Mouse (Mus musculus) liver, embryonic 15.5 days (tissue): ENCODE measurements around the gene Slc35a3. TPM values are rescaled to one million over a fixed set of nuclear protein-coding genes. Genes with fewer than 3 reads are reported as not detected.

Experiments used
- ATAC-seq: fragments of 200-750 bp; cut with Nextera tagmentation; 2 replicates; pipeline ENCODE4 v1.8.0; 2017; ENCODE audit warnings: moderate number of reproducible peaks, mild to moderate bottlenecking, moderate library complexity; ENCODE audit not compliant: insufficient read depth
- H3K27ac ChIP-seq: fragments of 300-500 bp; sonication (generic); replicated peaks from 2 replicates; pipeline ENCODE4 v1.5.1; 2015; ENCODE audit warnings: mild to moderate bottlenecking, inconsistent platforms
- H3K27me3 ChIP-seq: fragments of 300-500 bp; sonication (generic); 2 replicates; pipeline ENCODE4 v1.6.1; 2015; ENCODE audit warnings: mild to moderate bottlenecking, inconsistent platforms
- H3K36me3 ChIP-seq: fragments of 300-500 bp; sonication (generic); replicated peaks from 2 replicates; pipeline ENCODE4 v1.6.1; 2015; ENCODE audit warnings: moderate library complexity, mild to moderate bottlenecking, inconsistent platforms
- H3K4me1 ChIP-seq: fragments of 300-500 bp; sonication (generic); replicated peaks from 2 replicates; pipeline ENCODE4 v1.6.1; 2015; ENCODE audit warnings: inconsistent platforms
- H3K4me2 ChIP-seq: fragments of 300-500 bp; sonication (generic); 2 replicates; pipeline ENCODE4 v1.6.1; 2015; ENCODE audit warnings: moderate library complexity, mild to moderate bottlenecking, inconsistent platforms
- H3K4me3 ChIP-seq: fragments of 300-500 bp; sonication (generic); replicated peaks from 2 replicates; pipeline ENCODE4 v1.5.1; 2015; ENCODE audit warnings: mild to moderate bottlenecking, inconsistent platforms
- H3K9ac ChIP-seq: fragments of 300-500 bp; sonication (generic); 2 replicates; pipeline ENCODE4 v1.6.1; 2015; ENCODE audit warnings: moderate library complexity, mild to moderate bottlenecking, inconsistent platforms
- H3K9me3 ChIP-seq: fragments of 300-500 bp; sonication (generic); replicated peaks from 2 replicates; pipeline ENCODE4 v1.6.1; 2016; ENCODE audit warnings: inconsistent platforms
- WGBS: fragments of 180-500 bp; shearing (Covaris S2); methylation state at CpG from one replicate; pipeline ENCODE4 v1.1.7; 2015; ENCODE audit warnings: mixed read lengths; ENCODE audit not compliant: insufficient replicate concordance; 5-methylcytosine and 5-hydroxymethylcytosine counted together
- polyA plus RNA-seq: library from polyadenylated mRNA; unstranded; fragments of >200 nt; fragmentation: Nextera tagmentation; extraction: Ambion mirVana; gene quantifications from 2 replicates; pipeline ENCODE4 v1.2.1, GENCODE M21; 2015

Gene Slc35a3
- polyA plus RNA-seq, 1 experiment from 2014 or later: 8.4 TPM

DNA sequence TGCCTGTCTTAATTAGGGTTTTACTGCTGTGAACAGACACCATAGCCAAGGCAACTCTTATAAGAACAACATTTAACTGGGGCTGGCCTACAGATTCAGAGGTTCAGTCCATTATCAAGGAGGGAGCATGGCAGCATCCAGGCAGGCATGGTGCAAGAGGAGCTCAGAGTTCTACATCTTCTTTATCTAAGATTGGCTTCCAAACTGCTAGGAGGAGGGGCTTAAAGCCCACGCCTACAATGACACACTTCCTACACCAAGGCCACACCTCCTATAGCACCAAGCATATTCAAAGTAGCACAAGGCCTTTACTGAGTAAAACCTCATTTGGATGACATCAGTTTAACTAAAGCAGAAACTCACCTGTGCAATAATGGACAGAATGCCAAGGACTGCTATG is 72.6 kb downstream of the Slc35a3 start:
- ATAC-seq: peak; percentile 66; the same call in 1 of the 2 replicates
- Histone ChIP-seq H3K4me2 (no peak overlapping the region), H3K36me3 (peaks cover 91% of the 10 kb centered on the region), H3K9ac (no peak overlapping the region), H3K27me3 (no peaks in the 10 kb centered on the region), H3K4me1 (0 out of 2 replicates have a peak, but pooled peaks cover 8% of the 10 kb centered on the region), H3K9me3 (no peaks in the 10 kb centered on the region), H3K4me3 (no peak overlapping the region), H3K27ac (no peak overlapping the region)
- 39% methylated on average over 1 of the region's 1 CpGs for WGBS

DNA sequence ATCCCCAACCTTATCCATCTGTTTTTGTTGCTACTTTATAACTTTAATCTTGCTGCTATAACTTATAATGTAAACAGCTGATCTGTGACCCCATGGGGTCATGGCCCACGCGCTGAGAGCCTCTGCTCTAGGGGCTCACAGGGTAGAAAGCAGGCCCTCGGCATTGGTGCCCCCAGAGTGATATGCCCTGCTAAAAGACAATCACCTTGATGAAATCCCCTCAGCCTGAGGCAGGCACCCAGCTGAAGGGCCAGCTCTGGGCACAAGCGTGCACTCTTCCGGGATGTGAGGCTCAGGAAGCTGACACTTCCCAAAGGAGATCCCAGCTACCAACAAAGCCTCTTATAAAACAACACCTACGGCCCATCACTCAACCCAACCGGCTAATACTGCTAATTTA is 74.1 kb downstream of the Slc35a3 start:
- H3K4me1 ChIP-seq: 0 out of 2 replicates have a peak, but pooled peaks cover 8% of the 10 kb centered on the region
- no peak overlapping the region for H3K4me3 ChIP-seq
- no peaks in the 10 kb centered on the region for H3K27me3 ChIP-seq
- no peak for ATAC-seq
- H3K9ac ChIP-seq: no peak overlapping the region
- H3K36me3 ChIP-seq: peaks cover 94% of the 10 kb centered on the region
- H3K27ac ChIP-seq: no peak overlapping the region
- H3K9me3 ChIP-seq: no peaks in the 10 kb centered on the region
- no peak overlapping the region for H3K4me2 ChIP-seq
- WGBS: 88% methylated on average over 7 of the region's 7 CpGs

DNA sequence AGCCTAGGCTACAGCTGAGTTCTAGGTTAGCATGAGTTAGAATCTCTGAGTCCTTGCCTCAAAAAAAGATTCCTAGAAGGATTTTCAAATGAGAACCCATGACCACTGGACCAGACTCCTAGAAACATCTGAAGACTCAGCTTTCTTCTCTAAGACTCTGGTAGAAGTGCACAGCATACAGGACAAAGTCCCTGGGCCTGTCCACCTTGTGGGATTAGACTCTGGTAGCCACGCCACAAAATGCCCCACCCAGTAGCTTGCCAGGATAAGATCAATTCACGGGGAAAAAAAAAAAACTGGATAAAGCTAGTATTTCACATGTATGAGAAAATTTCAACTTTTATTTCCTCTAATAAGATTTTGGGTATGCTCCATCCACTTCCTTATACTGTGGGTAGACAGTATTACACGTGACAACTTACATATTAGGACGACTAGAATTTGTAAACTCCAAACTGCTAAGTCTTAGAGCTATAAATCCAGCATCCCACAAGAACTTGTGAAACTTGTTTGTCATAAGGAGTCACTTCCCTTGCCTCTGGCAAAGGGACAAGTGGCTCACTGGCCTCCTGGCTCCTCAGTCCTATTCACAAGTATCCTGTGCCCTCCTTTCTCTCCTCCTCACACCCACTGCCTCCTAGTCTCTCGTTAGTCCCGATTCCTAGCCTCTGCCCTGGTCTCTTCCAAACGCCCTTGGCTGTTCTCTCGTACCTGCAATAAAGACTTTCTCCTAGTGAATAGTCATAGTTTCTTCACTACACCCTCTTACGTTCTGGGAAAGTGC is 74.7 kb downstream of the Slc35a3 start:
- H3K36me3 ChIP-seq: peaks cover 92% of the 10 kb centered on the region
- H3K4me2 ChIP-seq: no peak overlapping the region
- WGBS: 76% methylated on average over 9 of the region's 9 CpGs
- H3K4me3 ChIP-seq: no peak overlapping the region
- H3K9me3 ChIP-seq: no peaks in the 10 kb centered on the region
- no peak overlapping the region for H3K9ac ChIP-seq
- no peaks in the 10 kb centered on the region for H3K27me3 ChIP-seq
- no peak for ATAC-seq
- H3K27ac ChIP-seq: no peak overlapping the region
- 0 out of 2 replicates have a peak, but pooled peaks cover 8% of the 10 kb centered on the region for H3K4me1 ChIP-seq

DNA sequence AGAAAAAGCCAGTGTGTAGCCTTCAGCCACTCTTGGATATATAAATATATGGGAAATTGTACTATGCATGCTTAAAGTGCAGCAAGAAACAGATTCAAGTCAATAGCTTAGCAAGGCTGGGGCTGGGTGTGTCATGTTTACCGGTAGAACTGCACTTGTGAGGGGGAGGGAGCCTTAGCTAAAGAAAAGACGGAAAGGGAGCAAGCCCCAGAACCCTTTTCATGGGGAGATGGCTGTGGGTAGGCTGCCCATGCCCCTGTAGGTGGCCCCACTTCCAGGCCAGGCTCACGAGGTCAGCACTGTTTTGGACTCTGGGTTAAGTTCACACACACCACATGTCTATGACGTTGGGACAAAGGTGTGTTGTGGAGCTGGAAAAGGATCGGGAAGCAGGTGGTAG is 76.8 kb downstream of the Slc35a3 start:
- Histone ChIP-seq H3K9ac (no peak overlapping the region), H3K4me1 (0 out of 2 replicates have a peak, but pooled peaks cover 4% of the 10 kb centered on the region), H3K4me2 (no peak overlapping the region), H3K27ac (no peak overlapping the region), H3K9me3 (no peaks in the 10 kb centered on the region), H3K27me3 (no peaks in the 10 kb centered on the region), H3K4me3 (no peak overlapping the region), H3K36me3 (peaks cover 92% of the 10 kb centered on the region)
- WGBS: 70% methylated on average over 5 of the region's 5 CpGs
- ATAC-seq: no peak

DNA sequence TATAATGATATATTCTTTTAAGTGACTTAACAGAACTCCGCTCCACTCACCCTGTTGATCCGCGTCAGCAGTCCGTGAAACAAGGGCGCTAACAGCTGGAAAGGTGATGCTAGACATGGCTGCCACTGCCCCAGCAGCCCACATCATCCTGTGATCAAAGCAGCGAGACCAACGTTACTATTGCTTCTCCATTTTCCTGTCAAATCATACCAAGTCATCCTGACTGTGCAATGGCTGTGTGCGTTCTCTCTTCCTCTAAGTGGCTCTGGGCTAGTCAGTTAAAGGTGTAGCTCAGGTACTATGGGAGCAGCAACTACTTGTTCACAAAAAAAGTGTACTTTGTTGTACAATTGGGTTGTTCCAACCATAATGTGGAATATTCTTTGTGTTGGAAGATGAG is 77.8 kb downstream of the Slc35a3 start:
- ATAC-seq: 0 out of 2 replicates have a peak, but pooled peaks have one; percentile 12
- H3K9me3 ChIP-seq: no peaks in the 10 kb centered on the region
- no peak overlapping the region for H3K4me2 ChIP-seq
- no peak overlapping the region for H3K4me3 ChIP-seq
- H3K27ac ChIP-seq: no peak overlapping the region
- no peak overlapping the region for H3K9ac ChIP-seq
- WGBS: 78% methylated on average over 8 of the region's 8 CpGs
- 0 out of 2 replicates have a peak, but pooled peaks cover under 1% of the 10 kb centered on the region for H3K4me1 ChIP-seq
- H3K36me3 ChIP-seq: peaks cover 92% of the 10 kb centered on the region
- H3K27me3 ChIP-seq: no peaks in the 10 kb centered on the region

DNA sequence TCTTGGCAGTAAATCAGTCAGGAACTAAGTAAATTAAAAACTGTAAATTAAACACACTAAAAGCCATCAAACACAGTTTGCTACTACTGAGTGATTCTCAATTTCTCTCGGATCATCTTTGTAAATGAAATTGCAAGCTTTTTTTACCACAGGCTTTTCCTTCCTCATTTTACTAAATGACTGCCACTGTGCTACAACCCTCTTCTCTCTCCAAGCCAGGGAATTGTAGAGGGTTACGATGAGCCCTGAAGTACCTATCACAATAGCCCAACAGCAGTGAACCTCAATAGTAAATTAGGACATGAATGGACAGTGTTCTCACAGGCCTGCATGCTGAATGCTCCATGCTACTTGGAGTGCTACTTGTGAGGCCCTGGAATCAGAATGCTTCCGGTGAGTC is 78.5 kb downstream of the Slc35a3 start:
- H3K4me3 ChIP-seq: no peak overlapping the region
- 65% methylated on average over 3 of the region's 3 CpGs for WGBS
- H3K36me3 ChIP-seq: peaks cover 90% of the 10 kb centered on the region
- no peaks in the 10 kb centered on the region for H3K27me3 ChIP-seq
- no peak overlapping the region for H3K9ac ChIP-seq
- H3K9me3 ChIP-seq: no peaks in the 10 kb centered on the region
- no peaks in the 10 kb centered on the region for H3K4me1 ChIP-seq
- peak overlapping the region; percentile 31; the same call in 1 of the 2 replicates for H3K27ac ChIP-seq
- ATAC-seq: no peak
- H3K4me2 ChIP-seq: no peak overlapping the region

DNA sequence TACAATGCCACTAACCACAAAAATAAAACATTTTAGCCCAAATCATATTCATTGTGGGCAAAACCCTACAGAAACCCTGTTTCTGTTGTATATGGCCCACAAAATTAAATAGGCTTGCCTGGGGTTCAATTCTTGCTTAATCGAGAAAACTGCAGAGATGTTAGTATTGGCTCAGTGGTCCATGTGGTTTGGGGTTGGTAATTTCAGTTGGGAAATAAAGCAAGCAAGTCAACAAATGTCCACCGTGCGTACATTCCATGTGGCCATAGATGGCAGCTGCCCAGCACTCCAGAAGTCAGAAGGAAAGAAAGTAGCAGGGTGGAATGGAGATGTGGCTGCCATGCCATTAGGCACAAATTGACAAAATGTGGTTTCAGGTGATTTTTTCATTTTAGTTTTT is 79.7 kb downstream of the Slc35a3 start:
- H3K4me1 ChIP-seq: no peaks in the 10 kb centered on the region

DNA sequence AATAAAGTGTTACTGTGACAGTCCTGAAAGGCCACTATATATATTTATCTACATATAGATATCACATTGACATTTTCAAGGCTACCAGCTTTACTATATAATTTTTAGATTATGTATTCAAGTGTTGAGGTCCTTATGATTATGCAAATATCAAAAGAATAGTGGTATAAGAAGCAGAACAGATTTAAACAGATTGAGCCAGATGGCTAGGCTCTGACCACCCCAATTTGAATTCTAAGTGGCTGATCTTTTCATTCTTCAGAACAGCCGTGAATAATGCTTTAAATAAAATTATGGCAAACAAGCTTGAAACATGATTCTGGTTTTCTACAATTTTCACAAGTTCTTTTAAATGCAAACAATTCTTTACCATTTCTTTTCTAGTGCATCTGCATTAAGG is 81.2 kb downstream of the Slc35a3 start:
- Histone ChIP-seq H3K4me2 (no peak overlapping the region), H3K27ac (no peak overlapping the region), H3K36me3 (peaks cover 87% of the 10 kb centered on the region), H3K27me3 (no peaks in the 10 kb centered on the region), H3K4me3 (no peak overlapping the region), H3K9me3 (no peaks in the 10 kb centered on the region), H3K9ac (no peak overlapping the region), H3K4me1 (no peaks in the 10 kb centered on the region)
- WGBS: 78% methylated on average over 1 of the region's 1 CpGs
- no peak for ATAC-seq

More for the DNA sequence above, 79.7 kb downstream of the Slc35a3 start:
- 80% methylated on average over 3 of the region's 3 CpGs for WGBS
- H3K4me2 ChIP-seq: no peak overlapping the region
- H3K9ac ChIP-seq: no peak overlapping the region
- no peaks in the 10 kb centered on the region for H3K27me3 ChIP-seq
- no peaks in the 10 kb centered on the region for H3K9me3 ChIP-seq
- no peak overlapping the region for H3K27ac ChIP-seq
- H3K36me3 ChIP-seq: peaks cover 87% of the 10 kb centered on the region
- no peak for ATAC-seq
- no peak overlapping the region for H3K4me3 ChIP-seq

DNA sequence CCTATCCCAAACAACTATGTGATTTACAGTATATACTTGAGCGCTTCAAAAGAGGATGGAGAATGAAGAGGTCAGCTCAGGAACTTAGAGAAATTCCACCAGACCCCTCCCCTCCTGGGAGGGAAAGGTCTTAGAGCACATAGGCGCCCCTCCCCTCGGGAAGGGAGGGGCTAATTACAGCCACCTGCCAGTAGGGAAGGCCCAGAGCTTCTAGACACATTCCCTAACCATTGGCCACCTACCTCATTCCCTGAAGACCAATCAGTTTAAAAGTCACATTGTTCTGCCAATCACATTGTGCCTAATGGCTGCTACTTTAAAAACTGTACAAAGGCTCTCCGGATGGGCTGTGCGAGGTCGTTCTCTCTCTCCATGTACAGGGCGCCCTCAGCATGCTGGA is 90.0 kb downstream of the Slc35a3 start:
- H3K4me1 ChIP-seq: peaks cover 18% of the 10 kb centered on the region
- H3K9ac ChIP-seq: no peak overlapping the region
- no peaks in the 10 kb centered on the region for H3K27me3 ChIP-seq
- WGBS: 91% methylated on average over 7 of the region's 7 CpGs
- H3K36me3 ChIP-seq: peaks cover 67% of the 10 kb centered on the region
- H3K4me3 ChIP-seq: no peak overlapping the region
- no peak for ATAC-seq
- no peaks in the 10 kb centered on the region for H3K9me3 ChIP-seq
- no peak overlapping the region for H3K4me2 ChIP-seq
- H3K27ac ChIP-seq: no peak overlapping the region

DNA sequence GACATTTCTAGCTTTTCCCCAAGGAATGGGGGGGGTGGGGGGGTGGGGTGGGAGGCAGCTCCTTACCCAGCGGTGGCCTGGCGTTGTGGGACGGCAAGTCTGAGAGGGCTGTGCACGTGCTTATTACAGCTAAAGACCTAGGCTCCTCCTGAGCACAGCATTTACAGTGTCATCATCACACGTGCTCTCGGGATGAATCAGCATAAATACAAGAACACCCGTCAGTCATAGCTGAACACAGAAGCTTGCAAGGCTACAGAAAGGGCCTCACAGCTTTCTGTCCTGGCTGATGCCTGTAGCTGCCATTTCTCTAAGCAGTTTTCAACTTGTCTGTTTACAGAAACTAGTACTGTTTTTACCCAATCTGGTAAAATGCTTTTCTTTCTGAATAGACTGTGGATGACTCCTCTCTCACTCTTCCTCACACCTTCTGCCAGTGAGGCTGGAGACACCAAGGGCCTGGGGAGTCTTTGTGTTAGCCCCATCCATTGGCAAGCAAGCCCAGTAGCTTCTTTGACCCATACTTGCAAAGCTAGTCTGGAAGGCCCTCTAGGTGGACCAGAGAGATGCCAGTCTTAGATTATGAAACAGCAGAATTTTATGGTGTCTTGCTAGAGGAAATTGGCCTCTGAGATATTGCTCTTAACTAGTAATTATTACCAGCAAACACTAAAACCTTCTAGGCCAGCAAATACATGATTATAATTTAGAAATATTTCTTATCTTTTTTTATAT is 91.8 kb downstream of the Slc35a3 start:
- Histone ChIP-seq H3K27ac (peak overlapping the region; percentile 12; the same call in 1 of the 2 replicates), H3K27me3 (no peaks in the 10 kb centered on the region), H3K9ac (no peak overlapping the region), H3K4me3 (no peak overlapping the region), H3K9me3 (no peaks in the 10 kb centered on the region), H3K4me1 (peaks cover 18% of the 10 kb centered on the region), H3K4me2 (no peak overlapping the region), H3K36me3 (peaks cover 64% of the 10 kb centered on the region)
- WGBS: 43% methylated on average over 7 of the region's 7 CpGs
- peak; percentile 94 for ATAC-seq
